Mouse (Mus musculus): ENCODE measurements around the gene AI854703.

- no peak for TF ChIP-seq CTCF (IDR thresholded peaks at IDR 0.05; ENCODE audit: low read depth, low read length)
- TF ChIP-seq POLR2A (IDR thresholded peaks at IDR 0.05; ENCODE audit: extremely low read depth, insufficient read depth, low read length) = no peak
These were observed 1.8 kb downstream of the AI854703 start for GRCm38 (mm10) chr6:48628377-48628776.

Measured in liver, adult 2 months (tissue).